Mouse (Mus musculus): ENCODE measurements at regions not wholly inside any gene's neighbourhood (a gene's known extent, or its start where the extent isn't known, plus 50 kb on each side); places are given as distances from the start of the nearest gene placed in this dataset.
A peak's percentile ranks its signal among the peaks of the same experiment; 100 is the strongest.

- no peaks in the 10 kb centered on the region for H3K9me3 ChIP-seq (replicated peaks; ENCODE audit: insufficient read depth, low read length)
- H3K79me2 ChIP-seq (ENCODE audit: control insufficient read depth, insufficient read depth, low read length, poor library complexity) = no peaks in the 10 kb centered on the region
- DNase-seq (ENCODE audit: low read depth, low spot score) = no peak
- H3K4me1 ChIP-seq (ENCODE audit: control insufficient read depth in 1 of 2, insufficient read depth in 2 of 2, low read length in 2 of 2) = no peaks in the 10 kb centered on the region
- no peaks in the 10 kb centered on the region for H3K36me3 ChIP-seq (ENCODE audit: control insufficient read depth in 1 of 2, insufficient read depth in 2 of 2, low read length in 2 of 2)
- TF ChIP-seq RAD21 (IDR thresholded peaks at IDR 0.05; ENCODE audit: low read depth, low read length) = no peak; the same call in 1 of the 2 replicates
- no peak for TF ChIP-seq ETS1 (IDR thresholded peaks at IDR 0.05; ENCODE audit: low read depth, low read length)
- TF ChIP-seq CHD2 (IDR thresholded peaks at IDR 0.05; ENCODE audit: low read length) = no peak
- no peak for TF ChIP-seq MYB (IDR thresholded peaks at IDR 0.05; ENCODE audit: low read depth, low read length)
- no peak for TF ChIP-seq MXI1 (IDR thresholded peaks at IDR 0.05; ENCODE audit: low read depth, low read length)
- TF ChIP-seq MYC (IDR thresholded peaks at IDR 0.05; ENCODE audit: low read depth, low read length) = no peak
- TF ChIP-seq SMC3 (IDR thresholded peaks at IDR 0.05; ENCODE audit: low read depth, low read length) = 0 out of 2 replicates have a peak, but pooled peaks have one; percentile 12
- no peak for TF ChIP-seq EP300 (IDR thresholded peaks at IDR 0.05; ENCODE audit: low read depth in 1 of 2, low read length in 2 of 2)
- TF ChIP-seq CTCF (IDR thresholded peaks at IDR 0.05 in 2 of 3, conservative IDR thresholded peaks at IDR 0.05 in 1 of 3; ENCODE audit: control insufficient read depth in 1 of 3, insufficient read depth in 1 of 3, low read depth in 2 of 3, low read length in 3 of 3, poor library complexity in 1 of 3, severe bottlenecking in 1 of 3) = peak in 1 of 3 experiments; percentile 3; a peak in 1 of 6 replicates
- TF ChIP-seq SIN3A (IDR thresholded peaks at IDR 0.05; ENCODE audit: low read length) = no peak
- TF ChIP-seq POLR2AphosphoS2 (IDR thresholded peaks at IDR 0.05; ENCODE audit: low read length) = no peak
- TF ChIP-seq MAFK (IDR thresholded peaks at IDR 0.05; ENCODE audit: borderline replicate concordance, low read depth, low read length) = no peak
- TF ChIP-seq MAX (IDR thresholded peaks at IDR 0.05; ENCODE audit: low read length) = no peak
- H3K4me3 ChIP-seq (ENCODE audit: control insufficient read depth in 1 of 2, insufficient read depth in 1 of 2, low read depth in 2 of 2, low read length in 2 of 2) = no peak overlapping the region
- H3K27ac ChIP-seq (ENCODE audit: control insufficient read depth, low read depth, low read length) = no peak overlapping the region
- H3K9ac ChIP-seq (ENCODE audit: control insufficient read depth, low read depth, low read length, poor library complexity, severe bottlenecking) = no peak overlapping the region
- H3K27me3 ChIP-seq (ENCODE audit: control insufficient read depth in 1 of 2, insufficient read depth in 2 of 2, low read length in 2 of 2) = no peaks in the 10 kb centered on the region
These were observed 56.4 kb upstream of the Olfr1322 start for GRCm38 (mm10) chrX:49947678-49948077.
